Mouse (Mus musculus) megakaryocyte, embryonic 14.5 days (primary cell): Measurements from ENCODE around the gene Adam19.

Experiments used
- FLI1 ChIP-seq: IDR thresholded peaks from 2 replicates; pipeline ENCODE4 v1.6.1; 2012; ENCODE audit warnings: low read length, inconsistent platforms, mixed read lengths
- GATA1 ChIP-seq: IDR thresholded peaks from 3 replicates; pipeline ENCODE4 v1.6.1; 2012; ENCODE audit warnings: mixed read lengths, low read length, inconsistent platforms, borderline replicate concordance

DNA sequence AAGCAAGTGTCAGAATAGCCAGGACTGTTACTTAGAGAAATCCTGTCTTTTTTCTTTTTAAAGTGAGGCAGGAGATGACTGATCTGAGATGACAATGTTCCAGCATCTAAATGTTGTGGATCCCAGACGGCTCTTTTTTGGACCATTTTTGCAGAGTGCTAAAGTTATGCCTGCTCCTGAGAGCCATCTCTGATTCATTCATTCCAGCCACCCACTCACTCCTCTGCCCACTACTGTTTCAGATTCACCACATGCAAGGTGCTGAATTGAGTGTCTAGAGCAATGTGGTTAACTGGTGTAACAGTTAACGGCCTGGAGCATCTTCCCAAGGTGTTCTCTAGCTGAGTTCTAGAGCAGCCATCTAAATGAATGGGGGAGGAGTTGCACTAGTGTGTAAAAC is 79.1 kb downstream of the Adam19 start:
- TF ChIP-seq FLI1 (no peak), GATA1 (no peak)
